Mouse (Mus musculus): ENCODE data around the gene Cpa4.

GRCm38 (mm10) chr6:30611212-30611611 is 43.0 kb downstream of the Cpa4 start:
- no peak for TF ChIP-seq POLR2A (IDR thresholded peaks at IDR 0.05; ENCODE audit: extremely low read depth, insufficient read depth, low read length)
- TF ChIP-seq CTCF (IDR thresholded peaks at IDR 0.05; ENCODE audit: extremely low read depth, insufficient read depth, low read length), result no peak
